Mouse (Mus musculus) MEL (cell line): ENCODE measurements around the gene Mrps17. TPM values are rescaled to one million over a fixed set of nuclear protein-coding genes. Genes with fewer than 3 reads are reported as not detected.
"Not testable (repeated sequence)": the region's sequence is repeated elsewhere in the genome, so short reads cannot be mapped to it uniquely, and the experiment has no call there.

Experiments
- DNase-seq: peaks from one replicate; pipeline ENCODE4 v3.0.0; 2011; ENCODE audit warnings: low read depth, low spot score
- H3K27ac ChIP-seq: 2 replicates; pipeline ENCODE4 v1.5.1; 2012; ENCODE audit warnings: low read depth, mild to moderate bottlenecking, control low read depth, low read length, moderate library complexity; ENCODE audit not compliant: control insufficient read depth
- H3K27me3 ChIP-seq, 2 experiments: fragments of 150-350 bp in 1 of 2; sonication (generic) in 1 of 2; 2 replicates each; pipeline ENCODE4 v1.6.1; 2012; ENCODE audit warnings: low read length in 2 of 2, mild to moderate bottlenecking in 2 of 2, improper control_type of control experiment in 1 of 2, moderate library complexity in 1 of 2; ENCODE audit not compliant: insufficient read depth in 2 of 2, control insufficient read depth in 1 of 2
- H3K36me3 ChIP-seq, 2 experiments: 2 replicates each; pipeline ENCODE4 v1.6.1; 2012 to 2014; ENCODE audit warnings: low read length in 2 of 2, improper control_type of control experiment in 1 of 2, inconsistent platforms in 1 of 2, mild to moderate bottlenecking in 1 of 2; ENCODE audit not compliant: insufficient read depth in 2 of 2, control insufficient read depth in 1 of 2
- H3K4me1 ChIP-seq, 2 experiments: fragments of 150-350 bp in 1 of 2; sonication (generic) in 1 of 2; 2 replicates each; pipeline ENCODE4 v1.6.1; 2012; ENCODE audit warnings: low read length in 2 of 2, improper control_type of control experiment in 1 of 2, mild to moderate bottlenecking in 1 of 2; ENCODE audit not compliant: insufficient read depth in 2 of 2, control insufficient read depth in 1 of 2
- H3K4me3 ChIP-seq, 2 experiments: fragments of 150-350 bp in 1 of 2; sonication (generic) in 1 of 2; 2 replicates each; pipeline ENCODE4 v1.5.1; 2012; ENCODE audit warnings: low read depth in 2 of 2, low read length in 2 of 2, mild to moderate bottlenecking in 2 of 2, moderate library complexity in 2 of 2, control low read depth in 1 of 2, improper control_type of control experiment in 1 of 2; ENCODE audit not compliant: control insufficient read depth in 1 of 2, insufficient read depth in 1 of 2
- H3K79me2 ChIP-seq: 2 replicates; pipeline ENCODE4 v1.6.1; 2012; ENCODE audit warnings: mild to moderate bottlenecking, low read length, moderate library complexity; ENCODE audit not compliant: control insufficient read depth, poor library complexity, insufficient read depth
- H3K9ac ChIP-seq: 2 replicates; pipeline ENCODE4 v1.6.1; 2012; ENCODE audit warnings: low read depth, mild to moderate bottlenecking, control low read depth, low read length, moderate library complexity; ENCODE audit not compliant: control insufficient read depth, poor library complexity, severe bottlenecking
- H3K9me3 ChIP-seq: fragments of 150-350 bp; sonication (generic); replicated peaks from 2 replicates; pipeline ENCODE4 v1.6.1; 2012; ENCODE audit warnings: mild to moderate bottlenecking, low read length, improper control_type of control experiment, moderate library complexity; ENCODE audit not compliant: insufficient read depth
- BHLHE40 ChIP-seq: IDR thresholded peaks from 2 replicates; pipeline ENCODE4 v1.6.1; 2012; ENCODE audit warnings: low read depth, mild to moderate bottlenecking, inconsistent platforms, low read length, improper control_type of control experiment, borderline replicate concordance
- CHD1 ChIP-seq: IDR thresholded peaks from 2 replicates; pipeline ENCODE4 v1.6.1; 2012; ENCODE audit warnings: low read depth, mild to moderate bottlenecking, inconsistent platforms, low read length, improper control_type of control experiment
- CHD2 ChIP-seq: IDR thresholded peaks from 2 replicates; pipeline ENCODE4 v1.6.1; 2011; ENCODE audit warnings: low read length, improper control_type of control experiment
- ELF1 ChIP-seq: IDR thresholded peaks from 2 replicates; pipeline ENCODE4 v1.6.1; 2014; ENCODE audit warnings: low read depth, mild to moderate bottlenecking, inconsistent platforms, low read length, improper control_type of control experiment, moderate library complexity
- ETS1 ChIP-seq: IDR thresholded peaks from 2 replicates; pipeline ENCODE4 v1.6.1; 2012; ENCODE audit warnings: low read depth, mild to moderate bottlenecking, inconsistent platforms, low read length, improper control_type of control experiment, moderate library complexity
- GABPA ChIP-seq: IDR thresholded peaks from 2 replicates; pipeline ENCODE4 v1.6.1; 2012; ENCODE audit warnings: low read depth, mild to moderate bottlenecking, inconsistent platforms, low read length, improper control_type of control experiment, moderate library complexity
- GATA1 ChIP-seq: IDR thresholded peaks from 2 replicates; pipeline ENCODE4 v1.6.1; 2011; ENCODE audit warnings: low read depth, low read length, improper control_type of control experiment
- HCFC1 ChIP-seq: IDR thresholded peaks from 2 replicates; pipeline ENCODE4 v1.6.1; 2012; ENCODE audit warnings: low read depth, mild to moderate bottlenecking, inconsistent platforms, low read length, improper control_type of control experiment, moderate library complexity
- MAFK ChIP-seq: IDR thresholded peaks from 2 replicates; pipeline ENCODE4 v1.6.1; 2011; ENCODE audit warnings: low read depth, mild to moderate bottlenecking, low read length, improper control_type of control experiment, borderline replicate concordance
- MAX ChIP-seq: IDR thresholded peaks from 2 replicates; pipeline ENCODE4 v1.6.1; 2011; ENCODE audit warnings: low read length, improper control_type of control experiment
- MAZ ChIP-seq: IDR thresholded peaks from 2 replicates; pipeline ENCODE4 v1.6.1; 2012; ENCODE audit warnings: low read depth, mild to moderate bottlenecking, inconsistent platforms, low read length, improper control_type of control experiment
- MYB ChIP-seq: IDR thresholded peaks from 2 replicates; pipeline ENCODE4 v1.6.1; 2011; ENCODE audit warnings: mild to moderate bottlenecking, low read depth, low read length, improper control_type of control experiment
- MYC ChIP-seq: IDR thresholded peaks from 2 replicates; pipeline ENCODE4 v1.6.1; 2011; ENCODE audit warnings: low read depth, mild to moderate bottlenecking, low read length, improper control_type of control experiment, moderate library complexity
- POLR2A ChIP-seq, 2 experiments: IDR thresholded peaks; 2 replicates each; pipeline ENCODE4 v1.6.1; 2011 to 2012; ENCODE audit warnings: low read length in 2 of 2, mild to moderate bottlenecking in 2 of 2, control low read depth in 1 of 2, improper control_type of control experiment in 1 of 2, low read depth in 1 of 2, moderate library complexity in 1 of 2; ENCODE audit not compliant: control insufficient read depth in 1 of 2, insufficient read depth in 1 of 2, poor library complexity in 1 of 2
- POLR2AphosphoS2 ChIP-seq: IDR thresholded peaks from 2 replicates; pipeline ENCODE4 v1.6.1; 2011; ENCODE audit warnings: low read length, improper control_type of control experiment
- POLR2AphosphoS5 ChIP-seq: IDR thresholded peaks from 2 replicates; pipeline ENCODE4 v1.6.1; 2012; ENCODE audit warnings: low read depth, borderline replicate concordance, mild to moderate bottlenecking, inconsistent platforms, low read length, moderate library complexity, mixed read lengths
- RAD21 ChIP-seq: IDR thresholded peaks from 2 replicates; pipeline ENCODE4 v1.6.1; 2011; ENCODE audit warnings: mild to moderate bottlenecking, low read depth, low read length, improper control_type of control experiment
- RCOR1 ChIP-seq: IDR thresholded peaks from 2 replicates; pipeline ENCODE4 v1.6.1; 2012; ENCODE audit warnings: low read depth, mild to moderate bottlenecking, inconsistent platforms, low read length, improper control_type of control experiment
- SIN3A ChIP-seq: IDR thresholded peaks from 2 replicates; pipeline ENCODE4 v1.6.1; 2012; ENCODE audit warnings: low read length, improper control_type of control experiment, inconsistent platforms
- SMC3 ChIP-seq: IDR thresholded peaks from 2 replicates; pipeline ENCODE4 v1.6.1; 2011; ENCODE audit warnings: low read depth, low read length, improper control_type of control experiment
- TAL1 ChIP-seq: IDR thresholded peaks from 2 replicates; pipeline ENCODE4 v1.6.1; 2012; ENCODE audit warnings: mild to moderate bottlenecking, inconsistent platforms, low read length, moderate library complexity, mixed read lengths
- TCF12 ChIP-seq: IDR thresholded peaks from 2 replicates; pipeline ENCODE4 v1.6.1; 2014; ENCODE audit warnings: low read depth, mild to moderate bottlenecking, inconsistent platforms, low read length, improper control_type of control experiment, moderate library complexity
- UBTF ChIP-seq: IDR thresholded peaks from 2 replicates; pipeline ENCODE4 v1.6.1; 2012; ENCODE audit warnings: low read depth, mild to moderate bottlenecking, inconsistent platforms, low read length, improper control_type of control experiment, moderate library complexity, borderline replicate concordance; ENCODE audit not compliant: insufficient read depth
- ZKSCAN1 ChIP-seq: IDR thresholded peaks from 2 replicates; pipeline ENCODE4 v1.6.1; 2012; ENCODE audit warnings: low read depth, mild to moderate bottlenecking, inconsistent platforms, low read length, improper control_type of control experiment, moderate library complexity
- ZMIZ1 ChIP-seq: IDR thresholded peaks from 2 replicates; pipeline ENCODE4 v1.6.1; 2012; ENCODE audit warnings: low read depth, mild to moderate bottlenecking, inconsistent platforms, low read length, improper control_type of control experiment, moderate library complexity
- ZNF384 ChIP-seq: IDR thresholded peaks from 2 replicates; pipeline ENCODE4 v1.6.1; 2012; ENCODE audit warnings: low read depth, mild to moderate bottlenecking, inconsistent platforms, low read length, improper control_type of control experiment
- polyA plus RNA-seq, 2 experiments: library from polyadenylated mRNA; stranded (reverse) in 1 of 2; unstranded in 1 of 2; fragments of >175 nt in 1 of 2; fragments of >200 nt in 1 of 2; gene quantifications; 2 replicates each; pipeline versions ENCODE4 v1.2.1 to v1.2.4; 2012; ENCODE audit warnings: low replicate concordance in 2 of 2, low read depth in 1 of 2; ENCODE audit not compliant: insufficient read length in 2 of 2, insufficient read depth in 1 of 2, missing spikeins in 1 of 2
- total RNA-seq: library from RNA; depleted of rRNA; stranded (reverse); fragments of 300-350 nt; gene quantifications from 2 replicates; pipeline ENCODE4 v1.2.3, GENCODE M21; 2012

Mrps17 gene
- total and polyA plus RNA-seq, 3 experiments: 182 to 211 TPM; not detected in 1

GRCm38 (mm10) chr5:129670036-129670458, 45.2 kb upstream of the Mrps17 start, which contains the start of gene Zfp11:
Gene Zfp11, minus strand, starts transcription at chr5:129670099.
- no peaks in the 10 kb centered on the region for H3K4me1 ChIP-seq
- no peaks in the 10 kb centered on the region for H3K36me3 ChIP-seq
- no peak within 1 kb of the TSS for H3K4me3 ChIP-seq
- H3K27me3 ChIP-seq: 0 out of 4 replicates have a peak, but pooled peaks cover 0 to 2% of the 10 kb centered on the region in 2 experiments
- DNase-seq: no peak
- no peak for TF ChIP-seq POLR2AphosphoS5
- TF ChIP-seq SMC3: no peak
- TF ChIP-seq ZKSCAN1: no peak
- no peak for TF ChIP-seq SIN3A
- no peak for TF ChIP-seq CHD1
- no peak for TF ChIP-seq RCOR1
- TF ChIP-seq MYB: no peak
- TF ChIP-seq BHLHE40: no peak
- no peak for TF ChIP-seq ETS1
- no peak for TF ChIP-seq TAL1
- H3K27ac ChIP-seq: no peak within 1 kb of the TSS
- no peaks in the 10 kb centered on the region for H3K79me2 ChIP-seq
- no peaks in the 10 kb centered on the region for H3K9me3 ChIP-seq
- H3K9ac ChIP-seq: no peak within 1 kb of the TSS

GRCm38 (mm10) chr5:129685141-129685540, 30.2 kb upstream of the Mrps17 start:
- not testable (repeated sequence) for H3K9ac ChIP-seq, H3K27ac ChIP-seq, H3K79me2 ChIP-seq, H3K4me1 ChIP-seq, H3K4me3 ChIP-seq, H3K9me3 ChIP-seq, H3K36me3 ChIP-seq, DNase-seq, H3K27me3 ChIP-seq

- H3K9ac ChIP-seq: no peak overlapping the region
- H3K36me3 ChIP-seq: no peaks in the 10 kb centered on the region
Observed at GRCm38 (mm10) chr5:129687621-129688020, 27.7 kb upstream of the Mrps17 start.

More at GRCm38 (mm10) chr5:129687621-129688020, 27.7 kb upstream of the Mrps17 start:
- Histone ChIP-seq H3K79me2 (no peaks in the 10 kb centered on the region), H3K27ac (no peak overlapping the region), H3K4me1 (no peaks in the 10 kb centered on the region), H3K27me3 (peaks cover 0 to 3% of the 10 kb centered on the region in 2 experiments; a peak in 2 of 4 replicates), H3K4me3 (no peak overlapping the region), H3K9me3 (no peaks in the 10 kb centered on the region)
- no peak for TF ChIP-seq ELF1
- no peak for TF ChIP-seq POLR2A (IDR thresholded peaks at IDR 0.05; ENCODE audit: control insufficient read depth in 1 of 2, insufficient read depth in 1 of 2, low read depth in 1 of 2, low read length in 2 of 2, poor library complexity in 1 of 2)
- no peak for TF ChIP-seq BHLHE40
- TF ChIP-seq GATA1: no peak
- no peak for TF ChIP-seq UBTF
- no peak for TF ChIP-seq MAX
- TF ChIP-seq MYC: no peak
- TF ChIP-seq RAD21: no peak
- no peak for TF ChIP-seq MAFK
- no peak for TF ChIP-seq RCOR1
- no peak for TF ChIP-seq CHD2
- no peak for TF ChIP-seq HCFC1
- no peak for TF ChIP-seq POLR2AphosphoS2
- no peak for TF ChIP-seq GABPA
- TF ChIP-seq MAZ: no peak
- no peak for TF ChIP-seq ZMIZ1
- TF ChIP-seq ZKSCAN1: no peak
- no peak for TF ChIP-seq ZNF384
- no peak for TF ChIP-seq TCF12
- no peak for DNase-seq
